Mouse (Mus musculus) CH12.LX (cell line): Measurements from ENCODE around the gene Atp13a2. TPM values are rescaled to one million over a fixed set of nuclear protein-coding genes. Genes with fewer than 3 reads are reported as not detected.

Experiments used
- DNase-seq: peaks from one replicate; pipeline ENCODE4 v3.0.0-alpha.2; 2013; ENCODE audit errors: extremely low read depth
- H3K27ac ChIP-seq: 2 replicates; pipeline ENCODE4 v1.5.1; 2012; ENCODE audit warnings: low read depth, mild to moderate bottlenecking, control low read depth, moderate library complexity; ENCODE audit not compliant: insufficient read depth
- H3K27me3 ChIP-seq: replicated peaks from 2 replicates; pipeline ENCODE3; 2012; ENCODE audit warnings: inconsistent platforms
- H3K36me3 ChIP-seq, 2 experiments: replicated peaks in 1 of 2; 2 replicates each; pipeline versions ENCODE3 to v1.6.1; 2012; ENCODE audit warnings: inconsistent platforms in 1 of 2, low read length in 1 of 2, mild to moderate bottlenecking in 1 of 2, mixed read lengths in 1 of 2, moderate library complexity in 1 of 2; ENCODE audit not compliant: control insufficient read depth in 1 of 2, insufficient read depth in 1 of 2
- H3K4me1 ChIP-seq, 2 experiments: 2 replicates each; pipeline ENCODE4 v1.6.1; 2012; ENCODE audit warnings: inconsistent platforms in 1 of 2, moderate library complexity in 1 of 2; ENCODE audit not compliant: insufficient read depth in 2 of 2, control insufficient read depth in 1 of 2
- H3K4me2 ChIP-seq: 2 replicates; pipeline ENCODE4 v1.6.1; 2012; ENCODE audit warnings: low read depth, mild to moderate bottlenecking, control low read depth; ENCODE audit not compliant: poor library complexity, insufficient read depth, severe bottlenecking
- H3K4me3 ChIP-seq, 3 experiments: fragments of 150-350 bp in 1 of 3; sonication (generic) in 1 of 3; replicated peaks in 1 of 3; 2 replicates each; pipeline versions ENCODE3 to v1.5.1; 2011 to 2012; ENCODE audit warnings: low read depth in 2 of 3, low read length in 2 of 3, mild to moderate bottlenecking in 2 of 3, moderate library complexity in 2 of 3, control low read depth in 1 of 3, improper control_type of control experiment in 1 of 3, inconsistent platforms in 1 of 3, mixed read lengths in 1 of 3; ENCODE audit not compliant: poor library complexity in 1 of 3
- H3K79me2 ChIP-seq: replicated peaks from 2 replicates; pipeline ENCODE4 v1.6.1; 2012; ENCODE audit warnings: mild to moderate bottlenecking, moderate library complexity; ENCODE audit not compliant: control insufficient read depth, poor library complexity, insufficient read depth, severe bottlenecking; ENCODE audit errors: extremely low read depth
- H3K9ac ChIP-seq: 2 replicates; pipeline ENCODE4 v1.6.1; 2012; ENCODE audit warnings: low read depth, mild to moderate bottlenecking, control low read depth, moderate library complexity; ENCODE audit not compliant: insufficient read depth
- H3K9me3 ChIP-seq: replicated peaks from 2 replicates; pipeline ENCODE3; 2012; ENCODE audit warnings: low read length, inconsistent platforms, mixed read lengths
- CHD2 ChIP-seq: IDR thresholded peaks from 2 replicates; pipeline ENCODE4 v1.6.1; 2011; ENCODE audit warnings: low read length, improper control_type of control experiment
- ELF1 ChIP-seq: IDR thresholded peaks from 2 replicates; pipeline ENCODE4 v1.6.1; 2014; ENCODE audit warnings: low read depth, mild to moderate bottlenecking, inconsistent platforms, low read length, improper control_type of control experiment
- EP300 ChIP-seq: IDR thresholded peaks from 2 replicates; pipeline ENCODE4 v1.6.1; 2011; ENCODE audit warnings: low read length, improper control_type of control experiment
- GABPA ChIP-seq: IDR thresholded peaks from 2 replicates; pipeline ENCODE4 v1.6.1; 2012; ENCODE audit warnings: low read depth, low read length, improper control_type of control experiment, inconsistent platforms; ENCODE audit not compliant: insufficient replicate concordance
- HCFC1 ChIP-seq: IDR thresholded peaks from 2 replicates; pipeline ENCODE4 v1.6.1; 2012; ENCODE audit warnings: low read depth, mild to moderate bottlenecking, inconsistent platforms, low read length, improper control_type of control experiment
- MAFK ChIP-seq: IDR thresholded peaks from 2 replicates; pipeline ENCODE4 v1.6.1; 2011; ENCODE audit warnings: low read length, improper control_type of control experiment; ENCODE audit not compliant: insufficient replicate concordance
- MAX ChIP-seq: IDR thresholded peaks from 2 replicates; pipeline ENCODE4 v1.6.1; 2011; ENCODE audit warnings: low read length, improper control_type of control experiment
- MAZ ChIP-seq: IDR thresholded peaks from 2 replicates; pipeline ENCODE4 v1.6.1; 2012; ENCODE audit warnings: low read depth, mild to moderate bottlenecking, inconsistent platforms, low read length, improper control_type of control experiment, moderate library complexity
- MEF2A ChIP-seq: IDR thresholded peaks from 2 replicates; pipeline ENCODE4 v1.6.1; 2014; ENCODE audit warnings: low read depth, mild to moderate bottlenecking, inconsistent platforms, low read length, improper control_type of control experiment, borderline replicate concordance
- MYC ChIP-seq: IDR thresholded peaks from 2 replicates; pipeline ENCODE4 v1.6.1; 2011; ENCODE audit warnings: low read depth, mild to moderate bottlenecking, improper control_type of control experiment, low read length
- PAX5 ChIP-seq: IDR thresholded peaks from 2 replicates; pipeline ENCODE4 v1.6.1; 2012; ENCODE audit warnings: low read length, inconsistent platforms, mixed read lengths
- RAD21 ChIP-seq: IDR thresholded peaks from 2 replicates; pipeline ENCODE4 v1.6.1; 2011; ENCODE audit warnings: low read depth, mild to moderate bottlenecking, low read length, improper control_type of control experiment, moderate library complexity
- SMC3 ChIP-seq: IDR thresholded peaks from 2 replicates; pipeline ENCODE4 v1.6.1; 2011; ENCODE audit warnings: low read depth, low read length, improper control_type of control experiment
- TBP ChIP-seq: conservative IDR thresholded peaks from 2 replicates; pipeline ENCODE4 v1.6.1; 2011; ENCODE audit warnings: low read depth, low read length, improper control_type of control experiment
- TCF12 ChIP-seq: IDR thresholded peaks from 2 replicates; pipeline ENCODE4 v1.6.1; 2014; ENCODE audit warnings: low read depth, mild to moderate bottlenecking, inconsistent platforms, low read length, improper control_type of control experiment
- UBTF ChIP-seq: IDR thresholded peaks from 2 replicates; pipeline ENCODE4 v1.6.1; 2012; ENCODE audit warnings: low read depth, mild to moderate bottlenecking, inconsistent platforms, low read length, improper control_type of control experiment, moderate library complexity
- USF1 ChIP-seq: IDR thresholded peaks from 2 replicates; pipeline ENCODE4 v1.6.1; 2014; ENCODE audit warnings: low read depth, mild to moderate bottlenecking, inconsistent platforms, low read length, improper control_type of control experiment
- USF2 ChIP-seq: conservative IDR thresholded peaks from 2 replicates; pipeline ENCODE4 v1.6.1; 2011; ENCODE audit warnings: low read depth, low read length, improper control_type of control experiment
- ZMIZ1 ChIP-seq: IDR thresholded peaks from 2 replicates; pipeline ENCODE4 v1.6.1; 2012; ENCODE audit warnings: low read depth, mild to moderate bottlenecking, inconsistent platforms, low read length, improper control_type of control experiment
- ZNF384 ChIP-seq: IDR thresholded peaks from 2 replicates; pipeline ENCODE4 v1.6.1; 2012; ENCODE audit warnings: low read depth, low read length, improper control_type of control experiment, inconsistent platforms
- dilution Hi-C: fragments of 300-500 bp; cut with MboI; formaldehyde crosslinking; loops from 2 replicates; pipeline ENCODE4 v1.14.3; 2020; ENCODE audit warnings: low sequenced_read_pairs; ENCODE audit not compliant: extremely low pct_unique_long_range_greater_than_20kb, extremely low pct_ligation_motif_present
- in situ Hi-C: fragments of 300-500 bp; cut with MboI; formaldehyde crosslinking; loops from 3 replicates; pipeline ENCODE4 v1.14.3; 2019; ENCODE audit warnings: low sequenced_read_pairs, low pct_ligation_motif_present, low pct_unique_long_range_greater_than_20kb, mixed read lengths
- polyA plus RNA-seq: library from polyadenylated mRNA; unstranded; fragments of >175 nt; gene quantifications from 2 replicates; pipeline ENCODE4 v1.2.1, GENCODE M21; 2012; ENCODE audit warnings: low read depth; ENCODE audit not compliant: insufficient read length
- total RNA-seq, 2 experiments: library from RNA; depleted of rRNA; stranded (reverse); fragments of 300-350 nt in 1 of 2; fragments of >200 nt in 1 of 2; gene quantifications; 2 replicates each; pipeline ENCODE4 v1.2.3; 2012 to 2014

The Atp13a2 gene
- total and polyA plus RNA-seq, 3 experiments, result 22.2 to 54.7 (median 48.5) TPM

- Histone ChIP-seq H3K9ac (no peak overlapping the region), H3K79me2 (no peaks in the 10 kb centered on the region), H3K4me1 (peaks cover 6 to 20% of the 10 kb centered on the region in 2 experiments; a peak in 3 of 4 replicates), H3K36me3 (no peaks in the 10 kb centered on the region), H3K27me3 (peaks cover 29% of the 10 kb centered on the region), H3K4me3 (no peak overlapping the region), H3K27ac (no peak overlapping the region)
- dilution Hi-C loops (no loop called here), in situ Hi-C loops (no loop called here)
- no peak for DNase-seq
- TF ChIP-seq TBP (no peak), MYC (no peak), RAD21 (no peak), UBTF (no peak), MAX (no peak), CHD2 (no peak), EP300 (no peak)
- TF ChIP-seq, all 38 proteins: peak for 0
- peaks cover 17% of the 10 kb centered on the region for H3K9me3 ChIP-seq
- no peak overlapping the region for H3K4me2 ChIP-seq
These were observed 38.9 kb upstream of the Atp13a2 start for GRCm38 (mm10) chr4:140947487-140948440.

GRCm38 (mm10) chr4:140948481-140948880 is 38.2 kb upstream of the Atp13a2 start:
- peaks cover 34% of the 10 kb centered on the region for H3K27me3 ChIP-seq
- no peaks in the 10 kb centered on the region for H3K79me2 ChIP-seq
- H3K9ac ChIP-seq, result no peak overlapping the region
- H3K4me2 ChIP-seq, result no peak overlapping the region
- H3K36me3 ChIP-seq, result no peaks in the 10 kb centered on the region
- in situ Hi-C loops (no loop called here), dilution Hi-C loops (no loop called here)
- H3K4me1 ChIP-seq, result peaks cover 6 to 20% of the 10 kb centered on the region in 2 experiments; a peak in 3 of 4 replicates
- no peak overlapping the region for H3K4me3 ChIP-seq
- TF ChIP-seq ZNF384 (no peak), USF2 (no peak), MAFK (no peak), GABPA (no peak), SMC3 (no peak)
- no peak for DNase-seq
- H3K27ac ChIP-seq, result no peak overlapping the region
- H3K9me3 ChIP-seq, result peaks cover 17% of the 10 kb centered on the region

- peaks cover 37% of the 10 kb centered on the region for H3K27me3 ChIP-seq
- no peaks in the 10 kb centered on the region for H3K79me2 ChIP-seq
- H3K9ac ChIP-seq, result no peak overlapping the region
- TF ChIP-seq MAZ (no peak), MYC (no peak), ZMIZ1 (no peak), TCF12 (no peak), ELF1 (no peak), PAX5 (no peak), EP300 (no peak), MEF2A (no peak), USF1 (no peak), RAD21 (no peak), HCFC1 (no peak), MAX (no peak), UBTF (no peak)
- H3K27ac ChIP-seq, result no peak overlapping the region
- H3K9me3 ChIP-seq, result peaks cover 14% of the 10 kb centered on the region
- in situ Hi-C loops (no loop called here), dilution Hi-C loops (no loop called here)
- no peaks in the 10 kb centered on the region for H3K36me3 ChIP-seq
- DNase-seq, result no peak
- peaks cover 6 to 19% of the 10 kb centered on the region in 2 experiments; a peak in 3 of 4 replicates for H3K4me1 ChIP-seq
- no peak overlapping the region for H3K4me2 ChIP-seq
- H3K4me3 ChIP-seq, result no peak overlapping the region
These were observed 37.6 kb upstream of the Atp13a2 start for GRCm38 (mm10) chr4:140949052-140949451.
